Mouse (Mus musculus) lung, adult 2 months (tissue): ENCODE measurements around the gene Tmem259. TPM values are rescaled to one million over a fixed set of nuclear protein-coding genes. Genes with fewer than 3 reads are reported as not detected.
"Not testable (repeated sequence)": the region's sequence is repeated elsewhere in the genome, so short reads cannot be mapped to it uniquely, and the experiment has no call there.

Experiments
- DNase-seq: peaks from one replicate; pipeline ENCODE4 v3.0.0; 2022
- H3K4me1 ChIP-seq: fragments of 200-500 bp; 2 replicates; pipeline ENCODE4 v1.6.1; 2011; ENCODE audit warnings: low read length; ENCODE audit not compliant: control insufficient read depth, insufficient read depth
- H3K4me3 ChIP-seq: fragments of 200-500 bp; replicated peaks from 2 replicates; pipeline ENCODE3; 2011; ENCODE audit warnings: low read depth, mild to moderate bottlenecking, control low read depth, low read length; ENCODE audit errors: extremely low read depth
- CTCF ChIP-seq: fragments of 200-500 bp; IDR thresholded peaks from 2 replicates; pipeline ENCODE4 v1.5.1; 2011; ENCODE audit warnings: mild to moderate bottlenecking, low read length, control low read depth; ENCODE audit not compliant: insufficient read depth
- POLR2A ChIP-seq: fragments of 200-500 bp; IDR thresholded peaks from 2 replicates; pipeline ENCODE4 v1.6.1; 2011; ENCODE audit warnings: low read depth, mild to moderate bottlenecking, control low read depth, low read length, borderline replicate concordance; ENCODE audit errors: extremely low read depth
- WGBS: fragments of 180-500 bp; shearing (Covaris S2); methylation state at CpG from one replicate; pipeline ENCODE4 v1.1.7; 2018; 5-methylcytosine and 5-hydroxymethylcytosine counted together
- polyA plus RNA-seq: library from polyadenylated mRNA; depleted of rRNA; stranded (reverse); fragments of >200 nt; gene quantifications from 2 replicates; pipeline ENCODE4 v1.2.3, GENCODE M21; 2012

Tmem259 gene
- polyA plus RNA-seq, 1 experiment: 294 TPM

- no peak for DNase-seq
- no peak for TF ChIP-seq POLR2A
- no peak for TF ChIP-seq CTCF
- WGBS: 10% methylated on average over 10 of the region's 10 CpGs
- peak overlapping the region; percentile 96 for H3K4me3 ChIP-seq
- peaks cover 7% of the 10 kb centered on the region for H3K4me1 ChIP-seq
Measured at GRCm38 (mm10) chr10:79960671-79961294, 23.3 kb downstream of the Tmem259 start.

DNA sequence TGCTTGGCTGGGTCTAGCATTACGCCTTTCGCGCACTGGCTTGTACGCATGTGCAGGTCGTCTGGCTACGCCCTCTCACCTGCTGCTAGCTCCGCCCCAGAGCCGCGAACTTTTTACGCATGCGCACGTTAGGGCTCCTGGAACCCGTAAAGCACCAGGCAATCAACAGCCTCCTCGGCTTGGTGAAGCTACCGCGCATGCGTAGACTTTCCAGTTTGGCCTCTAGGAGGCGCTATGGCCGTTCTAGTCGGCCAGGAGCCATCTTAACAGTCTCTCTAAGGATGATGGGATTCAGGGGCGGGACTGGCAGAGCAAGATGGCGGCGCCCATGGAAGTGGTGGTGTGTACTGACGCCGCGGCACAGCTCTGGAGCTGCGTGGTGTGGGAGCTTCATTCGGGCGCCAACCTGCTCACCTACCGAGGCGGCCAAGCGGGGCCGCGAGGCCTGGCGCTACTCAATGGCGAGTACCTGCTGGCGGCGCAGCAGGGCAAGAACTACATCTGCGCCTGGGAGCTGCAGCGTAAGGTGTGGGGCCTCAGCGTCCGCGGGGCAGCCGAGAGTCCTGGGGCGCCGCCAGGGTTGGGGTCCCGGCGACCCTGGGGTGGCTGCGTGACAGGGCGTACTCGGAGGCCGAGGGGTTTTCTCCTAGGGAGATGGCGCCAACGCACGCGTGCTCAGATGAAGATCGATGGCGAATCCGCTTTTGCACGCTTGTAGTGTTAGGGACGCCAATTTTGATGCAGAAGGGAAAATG, 24.1 kb downstream of the Tmem259 start, which contains the start of gene Wdr18:
Wdr18 (plus strand) TSS at position 306 of the 755 bp plus-strand sequence.
- peak; percentile 99 for DNase-seq
- TF ChIP-seq CTCF (peak; percentile 88), POLR2A (peak; percentile 44; the same call in 1 of the 2 replicates)
- Histone ChIP-seq H3K4me3 (peak within 1 kb of the TSS; percentile 96), H3K4me1 (peaks cover 7% of the 10 kb centered on the region)
- under 1% methylated on average over 61 of the region's 61 CpGs for WGBS

DNA sequence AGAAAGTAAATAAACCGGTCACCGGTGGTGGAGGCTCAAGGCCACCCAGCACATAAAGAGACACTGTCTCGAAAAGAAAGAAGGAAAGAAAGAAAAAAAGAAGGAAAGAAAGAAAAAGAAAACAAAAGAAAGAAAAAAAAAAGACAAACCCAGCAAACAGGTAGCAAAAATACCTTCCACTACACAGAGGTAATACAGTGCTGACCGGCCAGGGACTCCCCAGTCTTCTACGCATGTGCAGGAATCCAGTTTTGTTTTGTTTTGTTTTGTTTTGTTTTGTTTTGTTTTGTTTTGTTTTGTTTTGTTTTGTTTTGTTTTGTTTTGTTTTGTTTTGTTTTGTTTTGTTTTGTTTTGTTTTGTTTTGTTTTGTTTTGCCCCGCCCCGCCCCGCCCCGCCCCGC, 24.7 kb downstream of the Tmem259 start:
- H3K4me3 ChIP-seq: peak overlapping the region; percentile 48
- WGBS: 30% methylated on average over 6 of the region's 10 CpGs
- DNase-seq, H3K4me1 ChIP-seq: not testable (repeated sequence)

DNA sequence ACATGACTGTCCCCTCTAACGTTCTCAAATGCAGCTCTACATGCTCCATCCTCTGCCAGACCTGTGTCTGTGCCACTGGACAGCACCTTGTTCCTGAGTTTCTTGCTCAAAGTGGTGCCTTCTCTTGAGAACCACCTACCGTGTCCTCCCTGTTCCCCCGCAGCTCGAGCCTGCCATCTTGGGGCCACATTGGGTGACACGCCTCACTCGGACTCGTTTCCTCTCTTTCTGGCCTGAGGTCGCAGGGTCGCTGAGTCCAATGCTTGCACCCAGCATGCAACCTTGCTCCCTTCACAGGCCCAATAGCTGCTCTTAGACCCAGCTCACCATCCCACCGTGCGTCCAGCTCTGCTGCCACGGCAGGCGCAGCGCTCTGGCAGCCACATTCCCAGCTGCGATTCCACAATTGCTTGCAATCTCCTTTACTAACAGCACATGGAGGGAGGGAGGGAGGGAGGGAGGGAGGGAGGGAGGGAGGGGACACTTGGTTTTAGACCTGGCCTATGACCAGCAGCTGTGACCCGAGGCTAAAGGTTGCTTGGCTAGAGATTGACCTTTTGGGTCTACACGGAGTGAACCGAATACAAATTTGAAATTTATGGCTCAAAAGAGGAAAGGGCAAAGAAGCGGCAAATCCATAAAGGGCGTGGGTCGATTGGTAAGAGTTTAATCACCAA, 25.9 kb downstream of the Tmem259 start:
- peak; percentile 84 for DNase-seq
- WGBS: 14% methylated on average over 21 of the region's 21 CpGs
- TF ChIP-seq POLR2A: no peak
- peak; percentile 95 for TF ChIP-seq CTCF
- Histone ChIP-seq H3K4me3 (no peak overlapping the region), H3K4me1 (peaks cover 7% of the 10 kb centered on the region)

GRCm38 (mm10) chr10:79956643-79957154, 27.4 kb downstream of the Tmem259 start:
- peaks cover 7% of the 10 kb centered on the region for H3K4me1 ChIP-seq
- no peak overlapping the region for H3K4me3 ChIP-seq
- TF ChIP-seq POLR2A (no peak), CTCF (no peak)
- no peak for DNase-seq
- 56% methylated on average over 4 of the region's 4 CpGs for WGBS

DNA sequence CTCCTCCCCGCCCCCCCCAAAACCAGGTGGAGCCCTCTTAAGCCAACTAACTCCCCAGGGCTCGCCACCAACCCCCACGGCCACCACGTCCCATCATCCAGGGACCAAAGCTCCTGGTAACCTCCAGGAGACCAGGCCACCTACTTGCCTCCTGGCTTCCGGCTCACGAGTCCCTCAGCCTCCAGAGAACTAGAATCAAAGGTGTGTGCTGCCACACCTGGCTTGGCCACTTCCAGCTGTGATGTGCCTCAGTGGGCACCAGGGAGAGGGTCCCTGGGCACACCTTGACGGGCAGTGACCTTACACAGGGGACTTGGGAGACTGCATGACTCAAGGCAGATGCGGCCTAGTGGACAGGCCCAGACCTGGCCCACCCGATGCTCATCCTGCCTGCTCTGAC, 28.4 kb downstream of the Tmem259 start:
- DNase-seq: no peak
- H3K4me1 ChIP-seq: peaks cover 3% of the 10 kb centered on the region
- WGBS: 73% methylated on average over 9 of the region's 9 CpGs
- no peak overlapping the region for H3K4me3 ChIP-seq
- TF ChIP-seq CTCF (no peak), POLR2A (no peak)

DNA sequence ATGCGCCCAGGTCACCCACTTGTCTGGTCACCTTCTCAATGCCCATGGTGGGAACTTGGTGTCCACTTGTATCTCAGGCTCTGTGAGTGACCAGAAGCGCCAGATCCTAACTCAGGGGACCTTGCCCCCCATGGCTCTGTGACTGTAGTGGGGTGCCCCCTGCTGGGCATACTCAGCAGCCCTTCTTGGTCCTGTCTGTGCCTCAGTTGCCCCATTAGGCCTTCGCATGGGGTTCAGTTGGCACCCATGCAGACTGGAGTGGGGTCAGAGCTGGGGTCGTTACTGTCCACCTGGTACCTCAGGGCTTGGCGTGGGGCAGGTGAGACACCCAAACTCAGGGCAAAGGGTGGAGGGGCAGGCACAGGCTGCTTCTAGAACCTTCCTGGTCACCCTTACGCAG, 30.2 kb downstream of the Tmem259 start:
- H3K4me3 ChIP-seq: no peak overlapping the region
- H3K4me1 ChIP-seq: no peaks in the 10 kb centered on the region
- peak; percentile 55 for DNase-seq
- WGBS: 82% methylated on average over 6 of the region's 6 CpGs
- TF ChIP-seq CTCF: peak; percentile 70
- TF ChIP-seq POLR2A: no peak

DNA sequence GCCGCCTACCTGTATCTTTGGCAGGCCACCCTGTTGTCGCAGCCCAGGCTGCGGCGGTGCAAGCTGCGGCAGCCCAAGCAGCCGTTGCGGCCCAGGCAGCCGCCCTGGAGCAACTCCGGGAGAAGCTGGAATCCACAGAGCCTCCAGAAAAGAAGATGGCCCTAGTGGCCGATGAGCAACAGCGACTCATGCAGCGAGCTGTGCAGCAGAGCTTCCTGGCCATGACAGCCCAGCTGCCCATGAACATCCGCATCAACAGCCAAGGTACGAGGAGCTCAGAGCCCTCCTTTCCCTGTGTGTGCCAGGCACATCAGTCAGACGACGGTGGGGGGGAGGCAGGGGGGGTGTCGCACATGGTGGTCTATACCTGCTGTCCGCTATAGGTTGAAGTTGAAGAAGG, 33.5 kb downstream of the Tmem259 start:
- no peak for DNase-seq
- TF ChIP-seq POLR2A (no peak), CTCF (no peak)
- no peak overlapping the region for H3K4me3 ChIP-seq
- WGBS: 86% methylated on average over 18 of the region's 18 CpGs
- H3K4me1 ChIP-seq: no peaks in the 10 kb centered on the region

DNA sequence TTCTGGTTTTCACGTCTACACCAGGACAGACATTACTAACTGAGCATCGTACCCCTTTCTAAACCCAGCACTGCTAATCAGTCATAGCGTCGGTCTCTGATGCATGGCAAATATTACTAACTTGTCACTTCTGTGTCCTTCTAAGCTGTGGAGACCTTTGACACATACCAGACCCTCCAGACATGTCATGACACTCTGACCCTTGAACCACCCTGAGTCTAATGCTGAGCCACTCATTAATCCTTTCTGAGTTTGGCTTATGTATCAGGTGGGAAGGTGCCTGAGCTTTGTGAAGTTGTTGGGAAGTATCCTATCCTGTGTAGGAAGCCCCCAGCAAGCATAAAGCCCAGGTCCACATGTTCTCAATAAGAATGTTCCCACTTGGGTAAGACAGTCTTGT, 34.3 kb downstream of the Tmem259 start:
- WGBS: 92% methylated on average over 4 of the region's 4 CpGs
- no peak for DNase-seq
- Histone ChIP-seq H3K4me1 (peaks cover 5% of the 10 kb centered on the region), H3K4me3 (no peak overlapping the region)
- TF ChIP-seq POLR2A: no peak
- no peak for TF ChIP-seq CTCF
